Mouse (Mus musculus) embryonic fibroblast, embryonic 13.5 days (primary cell): Measurements from ENCODE around the gene Ttc1.

Experiments used
- CTCF ChIP-seq: IDR thresholded peaks from 2 replicates; pipeline ENCODE4 v1.5.1; 2011; ENCODE audit warnings: mild to moderate bottlenecking, control low read depth, low read length, moderate library complexity, borderline replicate concordance; ENCODE audit not compliant: insufficient read depth
- POLR2A ChIP-seq: IDR thresholded peaks from 2 replicates; pipeline ENCODE4 v1.6.1; 2011; ENCODE audit warnings: low read depth, mild to moderate bottlenecking, control low read depth, low read length, moderate library complexity

GRCm38 (mm10) chr11:43705751-43706150 lies 42.1 kb downstream of the Ttc1 start:
- TF ChIP-seq POLR2A (no peak), CTCF (no peak)
